Mouse (Mus musculus) lung, embryonic 14.5 days (tissue): ENCODE measurements around the gene Cdkn1c. TPM values are rescaled to one million over a fixed set of nuclear protein-coding genes. Genes with fewer than 3 reads are reported as not detected.

Experiments used
- ATAC-seq: fragments of 200-750 bp; cut with Nextera tagmentation; 2 replicates; pipeline ENCODE4 v1.8.0; 2017; ENCODE audit warnings: mild to moderate bottlenecking, moderate TSS enrichment, moderate library complexity; ENCODE audit not compliant: insufficient read depth
- DNase-seq: peaks from one replicate; pipeline ENCODE4 v3.0.0-alpha.2; 2015
- H3K27ac ChIP-seq: fragments of 300-500 bp; sonication (generic); 2 replicates; pipeline ENCODE4 v1.5.1; 2014; ENCODE audit warnings: low read depth, mild to moderate bottlenecking, moderate library complexity
- H3K27me3 ChIP-seq: fragments of 300-500 bp; sonication (generic); 2 replicates; pipeline ENCODE4 v1.6.1; 2014; ENCODE audit warnings: low read length, control low read depth; ENCODE audit not compliant: insufficient read depth
- H3K36me3 ChIP-seq: fragments of 300-500 bp; sonication (generic); 2 replicates; pipeline ENCODE4 v1.6.1; 2014; ENCODE audit warnings: control low read depth; ENCODE audit not compliant: insufficient read depth
- H3K4me1 ChIP-seq: fragments of 300-500 bp; sonication (generic); 2 replicates; pipeline ENCODE4 v1.6.1; 2014; ENCODE audit warnings: antibody characterized with exemption, control low read depth; ENCODE audit not compliant: insufficient read depth
- H3K4me2 ChIP-seq: fragments of 300-500 bp; sonication (generic); 2 replicates; pipeline ENCODE4 v1.6.1; 2014; ENCODE audit warnings: mild to moderate bottlenecking
- H3K4me3 ChIP-seq: fragments of 300-500 bp; sonication (generic); 2 replicates; pipeline ENCODE4 v1.5.1; 2014; ENCODE audit warnings: low read depth, low read length
- H3K9ac ChIP-seq: fragments of 300-500 bp; sonication (generic); 2 replicates; pipeline ENCODE4 v1.6.1; 2014
- H3K9me3 ChIP-seq: fragments of 300-500 bp; sonication (generic); 2 replicates; pipeline ENCODE4 v1.6.1; 2016; ENCODE audit warnings: low read depth, low read length, control low read depth
- CTCF ChIP-seq: IDR thresholded peaks from 2 replicates; pipeline ENCODE4 v1.5.1; 2016; ENCODE audit warnings: antibody characterized with exemption, low read depth
- WGBS: fragments of 180-500 bp; shearing (Covaris S2); extraction: QIAGEN DNeasy Blood & Tissue Kit; methylation state at CpG from one replicate; pipeline ENCODE4 v1.1.7; 2014; 5-methylcytosine and 5-hydroxymethylcytosine counted together
- polyA plus RNA-seq: library from polyadenylated mRNA; unstranded; fragments of >200 nt; fragmentation: Nextera tagmentation; extraction: Ambion mirVana; gene quantifications from 2 replicates; pipeline ENCODE4 v1.2.1, GENCODE M21; 2014

The Cdkn1c gene
- polyA plus RNA-seq: 587 and 596 TPM in 2 replicates

DNA sequence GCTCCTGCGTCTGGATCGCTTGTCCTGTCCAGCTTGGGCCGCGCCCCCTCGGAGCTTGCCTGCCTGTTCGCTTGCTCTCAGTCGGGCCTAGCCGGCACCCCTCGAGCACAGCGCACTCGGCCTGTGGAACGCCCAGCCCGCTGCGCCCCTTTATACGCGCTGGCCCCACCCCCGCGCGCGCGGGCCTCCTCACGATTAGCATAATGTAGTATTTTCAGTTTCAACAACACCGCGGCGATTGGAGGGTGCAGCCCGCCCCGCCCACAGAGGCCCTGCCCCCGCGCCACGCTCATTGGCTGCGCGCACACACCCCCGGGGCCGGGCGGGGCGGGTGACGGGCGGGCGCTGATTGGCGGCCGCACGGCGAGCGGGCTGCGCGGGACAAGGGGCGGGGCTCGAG lies at the start of gene Cdkn1c:
Cdkn1c (minus strand) TSS at position 177 of the 400 bp plus-strand sequence.
- Histone ChIP-seq H3K9ac (peak within 1 kb of the TSS; percentile 70), H3K27ac (peak within 1 kb of the TSS; percentile 78), H3K27me3 (no peaks in the 10 kb centered on the region), H3K4me3 (peak within 1 kb of the TSS; percentile 58), H3K4me1 (peaks cover 6% of the 10 kb centered on the region; the same call in 1 of the 2 replicates), H3K9me3 (peaks cover 22% of the 10 kb centered on the region; the same call in 1 of the 2 replicates), H3K36me3 (no peaks in the 10 kb centered on the region), H3K4me2 (peak within 1 kb of the TSS; percentile 70)
- no peak for TF ChIP-seq CTCF
- DNase-seq (peak; percentile 94), ATAC-seq (peak; percentile 83)
- WGBS: 21% methylated on average over 48 of the region's 48 CpGs

DNA sequence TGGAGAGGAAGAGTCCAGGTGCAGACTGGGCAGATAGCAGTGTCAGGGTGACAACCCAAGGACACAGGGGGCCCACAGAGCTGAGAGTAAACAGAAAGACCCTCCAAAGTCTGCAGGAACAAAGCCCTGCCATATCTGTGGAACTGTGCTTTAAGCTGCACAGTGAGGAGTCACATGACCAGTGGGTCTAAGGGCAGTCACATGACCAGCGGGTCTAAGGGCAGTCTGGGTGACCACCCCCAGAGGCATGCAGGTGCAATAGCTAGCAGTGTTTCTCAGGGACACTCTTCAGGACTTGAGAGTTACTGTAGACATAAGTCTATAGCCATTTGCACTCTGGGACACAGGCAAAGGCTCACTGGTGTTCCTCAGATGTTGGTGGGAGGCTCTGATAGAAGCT lies 48.7 kb upstream of the Cdkn1c start:
- H3K4me2 ChIP-seq: no peak overlapping the region
- no peak for DNase-seq
- no peak overlapping the region for H3K27ac ChIP-seq
- no peak for TF ChIP-seq CTCF
- H3K4me1 ChIP-seq: no peaks in the 10 kb centered on the region
- no peaks in the 10 kb centered on the region for H3K27me3 ChIP-seq
- no peak overlapping the region for H3K4me3 ChIP-seq
- H3K9me3 ChIP-seq: no peaks in the 10 kb centered on the region
- H3K9ac ChIP-seq: no peak overlapping the region
- no peak for ATAC-seq
- WGBS: 60% methylated on average over 1 of the region's 1 CpGs
- peaks cover 21% of the 10 kb centered on the region for H3K36me3 ChIP-seq

GRCm38 (mm10) chr7:143506675-143507074 lies 45.8 kb upstream of the Cdkn1c start:
- Histone ChIP-seq H3K9ac (no peak overlapping the region), H3K4me3 (no peak overlapping the region), H3K27me3 (peaks cover 25% of the 10 kb centered on the region), H3K27ac (no peak overlapping the region), H3K36me3 (no peaks in the 10 kb centered on the region), H3K4me2 (no peak overlapping the region), H3K9me3 (no peaks in the 10 kb centered on the region), H3K4me1 (peaks cover 4% of the 10 kb centered on the region; the same call in 1 of the 2 replicates)
- WGBS: 22% methylated on average over 7 of the region's 7 CpGs
- peak; percentile 76 for DNase-seq
- no peak for ATAC-seq
- peak; percentile 80 for TF ChIP-seq CTCF

DNA sequence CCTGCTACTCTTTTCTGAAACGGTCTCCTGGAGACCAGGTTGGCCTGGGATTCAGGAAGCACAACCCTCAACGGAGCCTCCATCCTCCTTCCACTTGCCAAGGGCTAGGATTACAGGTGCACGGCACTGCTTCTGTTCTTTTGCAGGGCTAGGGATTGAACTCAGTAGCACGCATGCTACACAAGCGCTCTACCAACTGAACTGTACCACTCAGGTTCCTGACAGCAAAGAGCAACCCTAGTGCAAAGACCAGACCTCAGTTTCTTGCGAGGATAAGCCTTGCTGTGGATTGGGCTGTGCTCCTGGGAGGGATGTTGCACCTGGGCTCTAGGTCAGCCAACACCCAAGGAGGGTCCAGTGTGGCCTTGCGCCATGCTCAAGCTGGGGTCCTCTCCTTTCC lies 45.4 kb upstream of the Cdkn1c start:
- Histone ChIP-seq H3K4me2 (no peak overlapping the region), H3K27me3 (peaks cover 30% of the 10 kb centered on the region), H3K4me3 (no peak overlapping the region), H3K4me1 (peaks cover 4% of the 10 kb centered on the region; the same call in 1 of the 2 replicates), H3K9ac (no peak overlapping the region), H3K36me3 (no peaks in the 10 kb centered on the region), H3K9me3 (no peaks in the 10 kb centered on the region), H3K27ac (no peak overlapping the region)
- 69% methylated on average over 7 of the region's 7 CpGs for WGBS
- DNase-seq: no peak
- ATAC-seq: no peak
- no peak for TF ChIP-seq CTCF

DNA sequence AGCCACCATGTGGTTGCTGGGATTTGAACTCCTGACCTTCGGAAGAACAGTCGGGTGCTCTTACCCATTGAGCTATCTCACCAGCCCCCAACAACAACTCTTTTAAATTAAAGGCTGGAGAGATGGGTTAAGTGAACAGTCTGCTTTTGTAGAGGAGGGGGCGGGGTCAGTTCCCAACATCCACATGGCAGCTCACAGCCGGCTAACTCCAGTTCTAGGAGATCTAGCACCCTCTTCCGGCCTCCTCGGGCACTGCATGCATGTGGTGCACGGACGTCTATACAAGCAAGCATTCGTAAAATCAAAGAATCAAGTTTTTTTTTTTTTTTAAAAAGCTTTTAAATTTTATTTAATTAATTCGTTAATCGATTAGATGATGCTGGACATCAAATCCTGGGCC lies 45.0 kb upstream of the Cdkn1c start:
- Histone ChIP-seq H3K9me3 (no peaks in the 10 kb centered on the region), H3K27me3 (peaks cover 34% of the 10 kb centered on the region), H3K4me1 (peaks cover 4% of the 10 kb centered on the region; the same call in 1 of the 2 replicates), H3K9ac (no peak overlapping the region), H3K36me3 (no peaks in the 10 kb centered on the region), H3K4me3 (no peak overlapping the region), H3K27ac (no peak overlapping the region), H3K4me2 (no peak overlapping the region)
- TF ChIP-seq CTCF: peak; percentile 68
- peak; percentile 86 for DNase-seq
- ATAC-seq: no peak
- WGBS: 24% methylated on average over 11 of the region's 11 CpGs

- Histone ChIP-seq H3K4me1 (peaks cover 4% of the 10 kb centered on the region; the same call in 1 of the 2 replicates), H3K9ac (no peak overlapping the region), H3K27me3 (peaks cover 38% of the 10 kb centered on the region), H3K4me3 (no peak overlapping the region), H3K36me3 (no peaks in the 10 kb centered on the region), H3K4me2 (no peak overlapping the region), H3K27ac (no peak overlapping the region), H3K9me3 (no peaks in the 10 kb centered on the region)
- DNase-seq (no peak), ATAC-seq (no peak)
- WGBS: 90% methylated on average over 2 of the region's 2 CpGs
- no peak for TF ChIP-seq CTCF
Measured at GRCm38 (mm10) chr7:143505411-143505810, 44.6 kb upstream of the Cdkn1c start.

DNA sequence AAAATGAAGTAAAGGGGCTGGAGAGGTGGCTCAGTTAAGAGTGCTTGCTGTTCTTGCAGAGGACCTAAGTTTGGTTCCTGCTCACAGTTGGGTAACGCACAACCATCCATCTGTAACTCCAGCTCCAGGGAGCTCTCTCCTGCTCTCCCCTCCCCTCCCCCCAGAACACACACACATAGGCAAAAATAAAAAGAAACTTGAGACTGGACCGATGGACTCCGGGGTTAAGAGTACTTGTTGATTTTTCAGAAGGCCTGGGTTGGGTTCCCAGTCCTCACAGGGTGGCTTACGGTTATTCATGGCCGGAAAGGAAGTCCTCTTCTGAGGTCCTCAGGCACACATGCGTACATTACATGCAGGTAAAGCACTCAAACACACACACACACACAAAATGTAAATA lies 43.1 kb upstream of the Cdkn1c start:
- Histone ChIP-seq H3K9me3 (no peaks in the 10 kb centered on the region), H3K36me3 (no peaks in the 10 kb centered on the region), H3K4me1 (peaks cover 4% of the 10 kb centered on the region; the same call in 1 of the 2 replicates), H3K4me3 (no peak overlapping the region), H3K9ac (no peak overlapping the region), H3K4me2 (no peak overlapping the region), H3K27ac (no peak overlapping the region), H3K27me3 (peaks cover 43% of the 10 kb centered on the region)
- WGBS: 63% methylated on average over 6 of the region's 6 CpGs
- no peak for DNase-seq
- ATAC-seq: no peak
- TF ChIP-seq CTCF: no peak
